Mouse (Mus musculus) ES-CJ7 (cell line): ENCODE measurements at regions not wholly inside any gene's neighbourhood (a gene's known extent, or its start where the extent isn't known, plus 50 kb on each side); places are given as distances from the start of the nearest gene placed in this dataset.

ENCODE experiments used
- DNase-seq: peaks from one replicate; pipeline ENCODE4 v3.0.0; 2011; ENCODE audit warnings: low read depth, low spot score

DNA sequence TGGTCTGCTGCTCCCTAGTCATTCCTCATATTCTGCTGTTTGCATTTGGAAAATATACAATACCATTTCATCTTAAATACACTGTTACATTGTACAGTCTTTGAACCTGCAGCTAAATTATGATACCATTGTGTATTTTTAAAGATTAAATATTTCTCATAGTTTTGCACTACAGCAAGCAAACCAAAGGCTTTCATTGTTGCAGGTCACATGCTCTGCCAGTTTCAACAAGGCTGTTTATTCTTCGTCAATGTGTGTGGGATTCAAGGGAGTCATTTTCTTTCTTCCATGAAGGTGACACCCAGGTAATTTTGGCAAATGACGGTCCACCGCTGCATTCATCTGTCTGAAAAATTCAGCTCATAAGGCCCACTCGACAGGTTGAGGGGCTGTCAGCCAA is 200.9 kb upstream of the Lrig1 start:
- no peak for DNase-seq

DNA sequence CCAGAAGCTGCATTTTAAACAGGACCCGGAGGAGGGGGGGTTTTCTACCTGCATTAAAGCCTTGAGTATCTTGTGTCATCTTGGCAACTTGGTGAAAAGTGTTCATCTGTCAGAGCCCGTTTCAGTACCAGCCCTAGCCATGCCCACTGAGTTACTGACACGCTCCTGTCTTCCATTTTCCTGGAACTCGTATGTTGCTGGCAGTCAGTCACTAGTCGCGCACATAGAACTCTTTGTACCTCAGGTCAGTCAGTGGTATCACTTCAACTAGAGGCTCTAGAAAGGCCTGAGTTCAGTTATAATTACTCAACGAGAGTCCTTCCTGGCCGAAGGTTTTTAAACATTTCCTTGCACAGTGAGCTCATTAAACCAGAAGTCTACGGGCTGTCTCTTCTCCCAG is 198.9 kb upstream of the Lrig1 start:
- DNase-seq: no peak

GRCm38 (mm10) chr6:94890165-94890564 is 190.2 kb upstream of the Lrig1 start:
- DNase-seq: no peak

DNA sequence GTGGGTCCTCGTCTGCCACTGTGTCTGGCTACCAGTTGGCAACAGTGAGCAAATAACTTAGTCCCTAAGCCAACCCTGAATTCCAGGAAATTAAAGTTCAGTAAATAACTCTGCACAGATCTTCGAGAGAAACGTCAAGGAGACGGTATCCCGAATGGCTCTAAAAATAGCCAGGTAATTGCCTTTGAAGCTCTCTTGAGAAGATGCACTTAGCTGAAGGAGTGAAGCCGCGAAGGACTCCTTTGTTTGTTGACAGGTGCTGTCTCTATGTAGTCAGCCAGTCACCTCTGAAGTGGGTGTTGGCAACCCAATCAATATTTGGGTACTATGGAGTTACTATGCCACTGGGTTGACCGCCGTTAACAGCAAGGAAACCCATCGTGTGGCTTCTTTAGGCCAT is 189.3 kb upstream of the Lrig1 start:
- DNase-seq: no peak

DNA sequence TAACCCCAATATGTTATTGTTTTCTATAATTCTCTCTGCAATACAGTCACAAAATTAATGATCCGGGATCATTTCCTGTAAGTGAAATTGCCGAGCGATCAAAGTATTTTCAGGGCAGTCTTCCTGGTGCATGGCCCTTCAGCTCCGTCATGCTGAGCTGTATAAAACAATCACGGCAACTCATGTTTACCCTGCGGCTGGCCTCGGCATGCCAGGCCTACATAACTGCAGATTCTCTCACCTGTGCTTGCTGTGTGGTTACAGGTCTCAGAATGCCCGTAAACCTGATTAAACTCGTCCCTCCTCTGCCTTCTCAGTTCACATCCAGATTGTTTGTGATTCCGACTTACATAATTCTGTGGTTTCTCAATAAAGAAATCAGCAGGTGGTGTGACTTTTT is 181.2 kb upstream of the Lrig1 start:
- no peak for DNase-seq

GRCm38 (mm10) chr6:94875841-94876240 is 175.9 kb upstream of the Lrig1 start:
- DNase-seq: no peak

DNA sequence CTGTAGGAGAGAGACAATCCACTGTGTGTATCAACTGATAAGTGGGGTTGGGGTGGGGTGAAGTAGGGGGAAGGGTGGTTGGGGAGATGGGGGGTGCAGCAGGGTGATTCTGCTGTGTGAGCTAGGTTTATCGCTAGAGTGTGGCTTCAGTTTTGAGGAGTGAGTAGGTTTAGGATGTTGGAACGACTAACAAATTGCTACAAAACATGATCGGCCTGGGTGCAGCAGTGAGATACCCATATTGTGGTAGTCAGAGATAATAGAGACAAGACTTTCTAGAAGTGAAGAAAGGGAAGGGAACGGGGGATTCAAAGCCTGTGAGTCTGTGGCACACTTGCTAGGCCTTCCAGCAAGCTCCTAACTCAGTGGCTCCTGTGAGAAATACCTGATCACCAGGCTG is 175.1 kb upstream of the Lrig1 start:
- DNase-seq: no peak

GRCm38 (mm10) chr6:94874415-94874814 is 174.5 kb upstream of the Lrig1 start:
- no peak for DNase-seq

GRCm38 (mm10) chr6:94867952-94868351 is 168.0 kb upstream of the Lrig1 start:
- DNase-seq: no peak

DNA sequence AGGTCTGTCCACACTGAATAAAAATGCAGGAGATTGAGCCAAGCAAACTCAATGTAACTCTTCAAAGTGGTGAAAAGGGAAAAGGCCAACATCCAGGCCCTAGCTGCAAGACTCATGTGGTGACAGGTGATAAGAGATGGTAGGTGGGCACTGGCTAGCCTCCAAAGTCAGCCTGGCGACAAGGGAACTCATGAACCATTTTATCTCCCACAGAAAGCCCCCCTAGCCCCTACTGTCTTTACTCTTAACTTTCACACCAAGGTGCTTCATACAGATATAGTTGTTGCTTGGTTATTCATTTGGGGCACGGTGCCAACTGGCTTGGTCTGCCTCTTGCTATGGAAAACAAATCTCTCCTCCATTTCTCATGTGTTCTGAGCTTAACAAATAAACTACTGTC is 165.5 kb upstream of the Lrig1 start:
- no peak for DNase-seq

GRCm38 (mm10) chr6:94858121-94858621 is 158.2 kb upstream of the Lrig1 start:
- DNase-seq: no peak

DNA sequence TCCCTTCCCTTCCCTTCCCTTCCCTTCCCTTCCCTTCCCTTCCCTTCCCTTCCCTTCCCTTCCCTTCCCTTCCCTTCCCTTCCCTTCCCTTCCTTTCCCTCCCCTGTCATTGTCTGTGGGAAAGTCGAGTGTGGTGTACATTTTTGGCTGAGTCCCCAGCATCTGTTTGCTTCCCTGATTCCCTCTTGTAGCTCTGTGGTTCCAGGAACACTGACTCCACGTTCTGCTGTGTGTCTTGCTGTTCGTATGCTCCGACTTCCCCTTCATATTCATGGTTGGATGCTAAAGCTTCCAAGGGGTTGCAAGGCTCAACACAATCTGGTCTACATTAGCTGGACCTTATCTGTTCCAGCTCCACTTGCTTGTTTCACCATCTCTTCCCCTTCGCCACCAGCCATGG is 150.2 kb upstream of the Lrig1 start:
- DNase-seq: no peak

GRCm38 (mm10) chr6:94849533-94849932 is 149.6 kb upstream of the Lrig1 start:
- DNase-seq: peak; percentile 78

DNA sequence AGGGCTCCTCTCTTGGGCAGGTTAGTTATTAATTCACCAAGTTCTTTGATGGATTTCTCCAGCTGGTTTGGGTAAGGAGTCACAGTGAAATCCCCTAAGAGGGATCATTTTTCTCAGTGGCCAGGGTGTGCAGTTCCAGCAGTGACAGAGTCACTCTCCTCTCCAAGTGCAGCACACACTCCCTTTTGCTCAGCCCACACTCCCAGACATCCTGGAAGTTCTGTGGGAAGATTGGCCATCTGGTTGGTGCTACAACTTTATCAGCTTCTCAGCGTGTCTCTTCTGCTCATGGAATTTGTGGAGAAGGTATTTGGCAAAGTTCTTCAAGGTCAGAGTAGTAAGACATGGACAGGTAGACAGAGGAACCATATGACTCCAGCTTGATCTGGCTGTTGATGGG is 148.5 kb upstream of the Lrig1 start:
- DNase-seq: no peak

GRCm38 (mm10) chr6:94845821-94846220 is 145.9 kb upstream of the Lrig1 start:
- no peak for DNase-seq

GRCm38 (mm10) chr6:94842856-94843255 is 142.9 kb upstream of the Lrig1 start:
- DNase-seq: no peak

- peak; percentile 9 for DNase-seq
These were observed 141.9 kb upstream of the Lrig1 start for GRCm38 (mm10) chr6:94841881-94842280.

- DNase-seq: no peak
These were observed 135.8 kb upstream of the Lrig1 start for GRCm38 (mm10) chr6:94835742-94836141.

DNA sequence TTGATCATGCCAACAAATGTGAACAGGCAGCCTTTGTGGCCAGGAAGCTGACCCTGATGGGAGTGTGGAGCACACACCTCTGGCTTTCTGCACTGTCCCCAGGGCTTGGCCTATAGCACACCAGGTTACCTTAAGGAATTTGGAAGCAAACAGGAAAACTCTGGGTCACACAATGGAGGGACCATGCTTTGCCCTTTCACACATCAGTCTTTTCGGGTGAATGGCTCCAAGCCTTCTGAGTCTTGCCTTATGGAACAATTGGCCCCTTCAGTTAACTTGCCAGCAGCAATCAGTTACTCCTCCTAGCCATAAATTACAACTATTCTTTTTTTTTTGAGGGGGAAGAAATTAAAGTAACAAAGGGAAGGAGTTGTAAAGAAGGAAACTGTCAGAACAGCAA is 134.6 kb upstream of the Lrig1 start:
- no peak for DNase-seq

DNA sequence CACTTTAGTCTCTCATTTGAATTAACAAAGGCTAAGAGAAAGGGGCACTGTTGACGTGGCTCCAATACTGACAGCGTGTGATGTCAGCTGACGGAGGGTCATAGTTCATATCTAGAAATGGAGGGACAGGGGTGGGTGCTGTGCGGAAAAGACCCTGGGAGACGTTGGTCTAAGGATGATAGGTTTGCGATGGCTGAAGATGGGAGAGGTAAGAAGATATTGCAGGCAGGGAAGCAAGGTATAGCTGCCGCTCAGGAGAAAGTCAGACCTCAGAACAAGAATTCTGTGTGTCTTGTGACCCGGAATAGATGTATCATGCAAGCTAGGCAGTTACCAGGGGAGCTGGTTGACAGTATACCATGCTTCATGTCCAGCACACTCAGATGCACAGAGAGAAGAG is 130.8 kb upstream of the Lrig1 start:
- no peak for DNase-seq

DNA sequence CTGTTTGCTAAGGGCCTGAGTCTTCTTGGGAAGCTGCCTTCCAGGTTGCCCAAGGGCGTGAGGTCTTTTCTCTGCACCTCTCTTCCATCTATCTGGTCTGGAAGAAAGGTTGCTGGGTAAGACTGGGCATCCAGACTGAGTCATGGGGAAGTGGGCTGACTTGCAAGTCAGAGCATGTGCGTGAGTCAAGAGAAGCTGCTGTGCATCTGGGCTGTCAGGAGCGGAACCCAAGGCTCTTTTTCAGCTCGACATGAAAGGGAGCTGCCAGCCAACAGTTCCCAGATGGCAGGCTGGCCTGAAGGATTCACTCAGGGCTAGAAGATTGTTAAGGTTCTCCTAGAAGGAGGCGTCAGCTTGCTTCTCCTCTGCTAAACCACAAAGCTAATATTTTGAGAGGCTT is 129.3 kb upstream of the Lrig1 start:
- DNase-seq: no peak

DNA sequence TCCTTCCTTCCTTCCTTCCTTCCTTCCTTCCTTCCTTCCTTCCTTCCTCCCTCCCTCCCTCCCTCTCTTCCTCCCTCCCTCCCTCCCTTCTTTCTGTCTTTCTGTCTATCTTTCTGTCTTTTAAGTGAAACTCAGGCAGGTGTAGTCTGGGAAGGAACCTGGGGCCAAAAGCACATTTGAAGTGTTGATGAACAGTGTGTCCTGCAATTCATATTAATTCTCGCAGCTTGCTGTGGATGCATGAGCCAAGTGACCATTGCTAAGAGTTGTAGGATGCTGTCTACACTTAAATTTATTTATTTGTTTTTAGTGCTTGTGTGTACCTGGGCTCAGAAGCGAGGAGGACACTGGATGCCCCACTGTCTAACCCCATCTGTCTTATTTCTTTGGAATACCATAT is 126.7 kb upstream of the Lrig1 start:
- DNase-seq: peak; percentile 42

DNA sequence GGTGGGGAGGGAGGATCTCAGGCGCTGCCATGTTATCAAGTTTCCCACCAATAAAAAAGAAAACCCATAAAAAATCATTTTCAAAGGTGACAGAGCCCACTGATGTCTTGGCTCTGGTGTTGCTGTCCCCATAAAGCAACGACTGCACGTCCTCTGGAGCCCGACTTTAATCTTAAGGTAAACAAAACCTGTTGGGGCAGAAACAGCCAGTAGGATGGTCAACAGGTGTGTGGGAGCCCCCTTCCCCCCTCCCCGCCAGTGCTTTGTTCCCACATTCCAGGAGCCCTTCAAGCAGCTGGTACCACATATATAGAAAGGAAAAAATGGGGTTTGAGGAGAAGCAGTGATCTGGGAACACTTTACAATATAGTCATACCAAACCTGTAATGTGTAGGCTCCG is 118.3 kb upstream of the Lrig1 start:
- no peak for DNase-seq

- DNase-seq: no peak
These were observed 116.2 kb upstream of the Lrig1 start for GRCm38 (mm10) chr6:94816161-94816560.

DNA sequence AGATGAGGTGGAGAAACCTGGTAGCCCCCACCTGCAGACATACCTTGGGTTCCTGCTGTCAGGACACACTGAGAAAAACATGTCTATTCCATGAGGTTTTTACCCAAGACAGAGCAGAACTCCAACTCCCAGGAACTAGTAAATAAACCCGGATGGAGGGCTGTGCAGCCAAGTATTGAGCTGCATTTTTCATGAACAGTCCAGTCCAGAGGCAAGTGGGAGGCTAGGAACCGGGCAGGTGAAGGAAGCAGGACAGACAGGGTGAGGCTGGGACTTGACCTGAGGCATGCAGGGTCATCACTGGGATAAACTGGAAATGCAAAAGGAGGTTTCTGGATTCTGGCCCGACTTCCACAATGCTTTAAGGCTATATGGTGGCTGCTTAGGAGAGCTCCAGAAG is 114.8 kb upstream of the Lrig1 start:
- DNase-seq: no peak
